Mouse (Mus musculus): ENCODE measurements around the gene Sema4a. TPM values are rescaled to one million over a fixed set of nuclear protein-coding genes. Genes with fewer than 3 reads are reported as not detected.

Gene Sema4a
- total RNA-seq, 2 experiments from 2014 or later, result 1.2 to 1.4 TPM

- intact Hi-C loops (cut with DNase I), result no loop called here
- DNase-seq, result no peak
Measured at GRCm38 (mm10) chr3:88403522-88404230, 57.3 kb downstream of the Sema4a start.

GRCm38 (mm10) chr3:88398666-88399065 lies 62.3 kb downstream of the Sema4a start:
- intact Hi-C loops (cut with DNase I), result no loop called here
- DNase-seq, result no peak

GRCm38 (mm10) chr3:88395742-88396141 lies 65.2 kb downstream of the Sema4a start:
- intact Hi-C loops (cut with DNase I), result no loop called here
- no peak for DNase-seq

GRCm38 (mm10) chr3:88395288-88395687 lies 65.7 kb downstream of the Sema4a start:
- intact Hi-C loops (cut with DNase I), result no loop called here

GRCm38 (mm10) chr3:88393776-88394375 lies 67.1 kb downstream of the Sema4a start:
- intact Hi-C loops (cut with DNase I), result no loop called here

More at GRCm38 (mm10) chr3:88395288-88395687, 65.7 kb downstream of the Sema4a start:
- DNase-seq, result no peak

More at GRCm38 (mm10) chr3:88393776-88394375, 67.1 kb downstream of the Sema4a start:
- no peak for DNase-seq

Small RNA genes lying within 50 kb of the gene (microRNA-seq; reads per million reads assigned to microRNA genes)
- 0 reads per million in 2 experiments for gene Mir7011

Other genes starting within 250 kb of the Sema4a start
- gene Rhbg, start 206.5 kb downstream of the Sema4a start, total RNA-seq (2021), result not detected
- under 1 TPM; 0.35 to 0.51 TPM for gene Gm38392, start 174.0 kb downstream of the Sema4a start, total RNA-seq (2021)
- 1 to 10 TPM; 4.2 to 5.3 TPM for gene Tsacc, start 164.2 kb downstream of the Sema4a start, total RNA-seq (2021)
- 10 to 100 TPM; 85.5 to 97.0 TPM for gene Cct3, start 164.1 kb downstream of the Sema4a start, total RNA-seq (2021)
- 10 to 100 TPM; 34.5 to 45.4 TPM for gene Glmp, start 136.2 kb downstream of the Sema4a start, total RNA-seq (2021)
- 1 to 10 TPM; 2.0 to 2.4 TPM for gene Tmem79, start 125.0 kb downstream of the Sema4a start, total RNA-seq (2021)
- 10 to 100 TPM; 34.8 to 35.8 TPM for gene Smg5, start 124.9 kb downstream of the Sema4a start, total RNA-seq (2021)
- under 1 TPM; 0.26 to 0.42 TPM for gene Paqr6, start 96.6 kb downstream of the Sema4a start, total RNA-seq (2021)
- not detected for gene Bglap3, start 88.4 kb downstream of the Sema4a start, total RNA-seq (2021)
- gene Bglap2, start 82.5 kb downstream of the Sema4a start, total RNA-seq (2021), result not detected
- gene Bglap, start 76.7 kb downstream of the Sema4a start, total RNA-seq (2021), result not detected
- 10 to 100 TPM; 15.1 to 20.3 TPM for gene Pmf1, start 50.9 kb downstream of the Sema4a start, total RNA-seq (2021)
- gene Slc25a44, start 36.0 kb downstream of the Sema4a start, total RNA-seq (2021), result 10 to 100 TPM; 13.0 to 15.6 TPM
- gene Lmna, start 48.8 kb upstream of the Sema4a start, total RNA-seq (2021), result 10 to 100 TPM; 75.3 to 79.8 TPM
- gene Mex3a, start 71.2 kb upstream of the Sema4a start, total RNA-seq (2021), result under 1 TPM; 0.17 to 0.33 TPM
- gene Rab25, start 87.1 kb upstream of the Sema4a start, total RNA-seq (2021), result not detected
- 10 to 100 TPM; 70.6 to 76.1 TPM for gene Lamtor2, start 91.9 kb upstream of the Sema4a start, total RNA-seq (2021)
- 10 to 100 TPM; 73.6 to 77.4 TPM for gene Ubqln4, start 92.6 kb upstream of the Sema4a start, total RNA-seq (2021)
- gene Ssr2, start 114.7 kb upstream of the Sema4a start, total RNA-seq (2021), result 10 to 100 TPM; 46.3 to 51.4 TPM
- gene Arhgef2, start 144.8 kb upstream of the Sema4a start, total RNA-seq (2021), result 10 to 100 TPM; 18.5 to 29.3 TPM
- gene Rxfp4, start 192.0 kb upstream of the Sema4a start, total RNA-seq (2021), result not detected
- gene Khdc4, start 224.6 kb upstream of the Sema4a start, total RNA-seq (2021), result 10 to 100 TPM; 19.9 to 25.0 TPM

Data from gastrocnemius, postnatal 36 days (tissue).